Mouse (Mus musculus): ENCODE measurements around the gene Tmigd1. TPM values are rescaled to one million over a fixed set of nuclear protein-coding genes. Genes with fewer than 3 reads are reported as not detected.

Tmigd1 gene
- 4.0 and 5.0 TPM in 2 replicates for polyA plus RNA-seq (2012; rRNA removed)

GRCm38 (mm10) chr11:76901579-76902361 is at the start of gene Tmigd1:
Gene Tmigd1 (plus strand): TSS chr11:76902159.

GRCm38 (mm10) chr11:76924759-76925236 is 22.8 kb downstream of the Tmigd1 start, which contains the start of gene Blmh:
Gene Blmh (plus strand): TSS chr11:76924809.

Other genes with a start within 250 kb of the Tmigd1 start
- gene Bhlha9, start 229.7 kb upstream of the Tmigd1 start, polyA plus RNA-seq (2012; rRNA removed) = 0.36 and 1.2 TPM in 2 replicates
- gene Trarg1, start 222.4 kb upstream of the Tmigd1 start, polyA plus RNA-seq (2012; rRNA removed) = 0.73 and 1.2 TPM in 2 replicates
- gene Gosr1, start 138.6 kb upstream of the Tmigd1 start, polyA plus RNA-seq (2012; rRNA removed) = 14.2 and 16.0 TPM in 2 replicates
- gene Cpd, start 55.1 kb upstream of the Tmigd1 start, polyA plus RNA-seq (2012; rRNA removed) = 55.8 and 60.5 TPM in 2 replicates
- gene Blmh, start 22.6 kb downstream of the Tmigd1 start, polyA plus RNA-seq (2012; rRNA removed) = 8.5 and 8.9 TPM in 2 replicates
- gene Slc6a4, start 96.4 kb downstream of the Tmigd1 start, polyA plus RNA-seq (2012; rRNA removed) = 7.4 and 9.0 TPM in 2 replicates
- 0.44 and 0.74 TPM in 2 replicates for gene Nsrp1, start 176.3 kb downstream of the Tmigd1 start, polyA plus RNA-seq (2012; rRNA removed)

Data from colon, adult 2 months (tissue).